Mouse (Mus musculus) Patski (cell line): ENCODE results near the gene Prr15l. TPM values are rescaled to one million over a fixed set of nuclear protein-coding genes. Genes with fewer than 3 reads are reported as not detected.

Experiments
- ATAC-seq: fragments of 100-300 bp; one replicate; pipeline ENCODE4 v1.8.0; 2021
- CTCF ChIA-PET: fragments of 350-600 bp; sonication (Branson Sonifier 250); formaldehyde crosslinking; loops from one replicate; lab custom pipeline; 2022; ENCODE audit warnings: inconsistent platforms; lab: Charles Lee
- POLR2A ChIA-PET: fragments of 350-600 bp; sonication (Branson Sonifier 250); formaldehyde crosslinking; loops from one replicate; lab custom pipeline; 2022; ENCODE audit warnings: antibody characterized with exemption, inconsistent platforms; lab: Charles Lee
- DNase-seq: peaks from one replicate; pipeline ENCODE4 v3.0.0-alpha.2; 2011; ENCODE audit warnings: low read depth, low spot score
- H3K27me3 ChIP-seq: fragments of 371-371 bp; one replicate; pipeline ENCODE4 v1.5.1; 2021
- CTCF ChIP-seq: fragments of 100-300 bp; IDR thresholded peaks from one replicate; pipeline ENCODE4 v1.5.1; 2021
- in situ Hi-C: fragments of 300-500 bp; cut with MboI; formaldehyde crosslinking; loops from 3 replicates; pipeline ENCODE4 v1.11.1; 2018; ENCODE audit warnings: low pct_unique_long_range_greater_than_20kb, mixed read lengths
- polyA plus RNA-seq: library from polyadenylated mRNA; unstranded; gene quantifications from one replicate; pipeline ENCODE4 v1.2.3, GENCODE M21; 2021

The Prr15l gene
- polyA plus RNA-seq, 1 experiment from 2014 or later, result 2.1 TPM

GRCm38 (mm10) chr11:96901332-96901731 is 26.6 kb upstream of the Prr15l start:
- TF ChIP-seq CTCF, result no peak
- DNase-seq (no peak), ATAC-seq (no peak)
- in situ Hi-C loops, result no loop called here
- H3K27me3 ChIP-seq, result no peaks in the 10 kb centered on the region
- CTCF ChIA-PET, result interaction anchor here (1.1 kb wide), 1 partner anchor 8 kb away, joined by 3 read pairs; no protein-coding TSS in a partner anchor
- POLR2A ChIA-PET, result no interaction called here

GRCm38 (mm10) chr11:96902639-96903635 is 25.0 kb upstream of the Prr15l start:
- ATAC-seq, result no peak
- POLR2A ChIA-PET, result no interaction called here
- TF ChIP-seq CTCF, result no peak
- in situ Hi-C loops, result no loop called here
- CTCF ChIA-PET, result no interaction called here
- no peak for DNase-seq
- H3K27me3 ChIP-seq, result no peaks in the 10 kb centered on the region

- CTCF ChIA-PET, result interaction anchor here (1.5 kb wide), 1 partner anchor 39 kb away, joined by 8 read pairs; no protein-coding TSS in a partner anchor
- TF ChIP-seq CTCF, result no peak
- in situ Hi-C loops, result no loop called here
- POLR2A ChIA-PET, result no interaction called here
- DNase-seq (no peak), ATAC-seq (no peak)
- H3K27me3 ChIP-seq, result no peaks in the 10 kb centered on the region
Observed at GRCm38 (mm10) chr11:96906431-96907161, 21.3 kb upstream of the Prr15l start.

- in situ Hi-C loops, result no loop called here
- no peak for DNase-seq
- POLR2A ChIA-PET, result no interaction called here
- no peak for TF ChIP-seq CTCF
- CTCF ChIA-PET, result interaction anchor here (0.6 to 1.4 kb wide), 2 partner anchors 18 to 35 kb away, joined by 3 read pairs; no protein-coding TSS in a partner anchor
- ATAC-seq, result no peak
- no peaks in the 10 kb centered on the region for H3K27me3 ChIP-seq
Observed at GRCm38 (mm10) chr11:96908594-96908993, 19.3 kb upstream of the Prr15l start.

GRCm38 (mm10) chr11:96910003-96910402 is 17.9 kb upstream of the Prr15l start:
- ChIA-PET CTCF (interaction anchor here (0.7 to 1.9 kb wide), 8 partner anchors 8 to 54 kb away, joined by 3 to 13 read pairs (median 4); no protein-coding TSS in a partner anchor), POLR2A (interaction anchor here (0.6 kb wide), 1 partner anchor 43 kb away, joined by 3 read pairs; no protein-coding TSS in a partner anchor)
- ATAC-seq, result no peak
- TF ChIP-seq CTCF, result no peak
- H3K27me3 ChIP-seq, result no peaks in the 10 kb centered on the region
- in situ Hi-C loops, result loop anchor here (5.0 kb wide), 1 partner anchor 43 kb away; no protein-coding TSS in a partner anchor
- no peak for DNase-seq

GRCm38 (mm10) chr11:96912682-96913081 is 15.2 kb upstream of the Prr15l start:
- DNase-seq, result no peak
- no peak for TF ChIP-seq CTCF
- ChIA-PET POLR2A (no interaction called here), CTCF (no interaction called here)
- in situ Hi-C loops, result loop anchor here (5.0 kb wide), 1 partner anchor 45 kb away; no protein-coding TSS in a partner anchor
- no peak for ATAC-seq
- no peaks in the 10 kb centered on the region for H3K27me3 ChIP-seq

GRCm38 (mm10) chr11:96916044-96916884 is 11.6 kb upstream of the Prr15l start, which contains the start of gene Cdk5rap3:
TSS of gene Cdk5rap3 (minus strand) at chr11:96916496.
- ChIA-PET POLR2A (interaction anchor here (0.9 to 1.0 kb wide), 2 partner anchors 21 to 45 kb away, joined by 3 read pairs; no protein-coding TSS in a partner anchor), CTCF (interaction anchor here (0.7 to 3.8 kb wide), 8 partner anchors 13 to 62 kb away, joined by 3 to 17 read pairs (median 4); no protein-coding TSS in a partner anchor)
- H3K27me3 ChIP-seq, result no peaks in the 10 kb centered on the region
- peak; percentile 96 for TF ChIP-seq CTCF
- in situ Hi-C loops, result loop anchor here (5.0 kb wide), 1 partner anchor 46 kb away; no protein-coding TSS in a partner anchor
- peak; percentile 94 for DNase-seq
- ATAC-seq, result peak; percentile 83

GRCm38 (mm10) chr11:96916885-96917396 is 11.0 kb upstream of the Prr15l start:
- ATAC-seq (no peak), DNase-seq (no peak)
- TF ChIP-seq CTCF, result no peak
- ChIA-PET POLR2A (interaction anchor here (0.7 to 1.4 kb wide), 3 partner anchors 20 to 23 kb away, joined by 3 read pairs; no protein-coding TSS in a partner anchor), CTCF (interaction anchor here (0.7 to 3.8 kb wide), 6 partner anchors 17 to 61 kb away, joined by 3 to 17 read pairs (median 4); no protein-coding TSS in a partner anchor)
- no peaks in the 10 kb centered on the region for H3K27me3 ChIP-seq
- in situ Hi-C loops, result loop anchor here (5.0 kb wide), 1 partner anchor 45 kb away; no protein-coding TSS in a partner anchor

GRCm38 (mm10) chr11:96917415-96917814 is 10.5 kb upstream of the Prr15l start:
- no peaks in the 10 kb centered on the region for H3K27me3 ChIP-seq
- TF ChIP-seq CTCF, result no peak
- in situ Hi-C loops, result loop anchor here (5.0 kb wide), 1 partner anchor 45 kb away; no protein-coding TSS in a partner anchor
- POLR2A ChIA-PET, result interaction anchor here (0.7 to 1.4 kb wide), 2 partner anchors 21 to 22 kb away, joined by 3 read pairs; no protein-coding TSS in a partner anchor
- ATAC-seq, result no peak
- CTCF ChIA-PET, result interaction anchor here (0.8 to 3.8 kb wide), 5 partner anchors 15 to 46 kb away, joined by 3 to 17 read pairs (median 13); no protein-coding TSS in a partner anchor
- DNase-seq, result no peak
